Mouse (Mus musculus) heart, adult 2 months (tissue): ENCODE measurements around the gene Hic1. TPM values are rescaled to one million over a fixed set of nuclear protein-coding genes. Genes with fewer than 3 reads are reported as not detected.

ENCODE experiments used
- DNase-seq, 2 experiments: peaks; one replicate each; pipeline ENCODE4 v3.0.0; 2021
- H3K27ac ChIP-seq: fragments of 200-600 bp; 2 replicates; pipeline ENCODE4 v1.8.1; 2022
- H3K27me3 ChIP-seq: fragments of 200-500 bp; 2 replicates; pipeline ENCODE4 v1.6.1; 2012; ENCODE audit warnings: mild to moderate bottlenecking, low read length, inconsistent platforms, mixed read lengths; ENCODE audit not compliant: control insufficient read depth, insufficient read depth
- H3K36me3 ChIP-seq: fragments of 200-500 bp; 2 replicates; pipeline ENCODE4 v1.6.1; 2012; ENCODE audit warnings: low read length, inconsistent platforms; ENCODE audit not compliant: control insufficient read depth, insufficient read depth
- H3K4me1 ChIP-seq: fragments of 200-500 bp; 2 replicates; pipeline ENCODE4 v1.6.1; 2011; ENCODE audit warnings: low read length; ENCODE audit not compliant: control insufficient read depth, insufficient read depth
- H3K4me3 ChIP-seq: fragments of 200-600 bp; 2 replicates; pipeline ENCODE4 v1.8.1; 2022
- H3K79me2 ChIP-seq: fragments of 200-500 bp; replicated peaks from 2 replicates; pipeline ENCODE4 v1.6.1; 2012; ENCODE audit warnings: mild to moderate bottlenecking, inconsistent platforms, low read length, moderate library complexity, mixed read lengths; ENCODE audit not compliant: control insufficient read depth, insufficient read depth
- H3K9ac ChIP-seq: fragments of 200-500 bp; 2 replicates; pipeline ENCODE4 v1.6.1; 2012; ENCODE audit warnings: low read depth, mild to moderate bottlenecking, control low read depth, inconsistent platforms, low read length, mixed read lengths
- CTCF ChIP-seq: fragments of 200-600 bp; IDR thresholded peaks from 2 replicates; pipeline ENCODE4 v1.8.1; 2022; ENCODE audit warnings: antibody characterized with exemption, mild to moderate bottlenecking, moderate library complexity
- EP300 ChIP-seq: fragments of 200-500 bp; IDR thresholded peaks from 2 replicates; pipeline ENCODE4 v1.6.1; 2011; ENCODE audit warnings: low read depth, low read length, control low read depth; ENCODE audit not compliant: insufficient read depth
- POLR2A ChIP-seq: fragments of 200-500 bp; IDR thresholded peaks from 2 replicates; pipeline ENCODE4 v1.6.1; 2011; ENCODE audit warnings: mild to moderate bottlenecking, low read depth, low read length, control low read depth; ENCODE audit not compliant: insufficient read depth
- WGBS: fragments of 180-500 bp; shearing (Covaris S2); methylation state at CpG from one replicate; pipeline ENCODE4 v1.1.7; 2018; 5-methylcytosine and 5-hydroxymethylcytosine counted together
- intact Hi-C: fragments of 180-260 bp; cut with DNase I; formaldehyde crosslinking; loops from one replicate; pipeline ENCODE4 v1.15.1; 2025
- polyA plus RNA-seq: library from polyadenylated mRNA; depleted of rRNA; stranded (reverse); fragments of >200 nt; gene quantifications from 2 replicates; pipeline ENCODE4 v1.2.3, GENCODE M21; 2012
- total RNA-seq, 2 experiments: library from RNA; stranded (reverse); gene quantifications; 2 replicates each; pipeline ENCODE4 v1.2.3; 2021

Hic1 gene
- total and polyA plus RNA-seq, 3 experiments: 12.6 to 15.5 (median 13.6) TPM

- TF ChIP-seq EP300 (no peak), CTCF (no peak)
- Histone ChIP-seq H3K9ac (no peak overlapping the region), H3K27ac (no peak overlapping the region), H3K27me3 (no peaks in the 10 kb centered on the region), H3K4me3 (no peak overlapping the region), H3K79me2 (no peaks in the 10 kb centered on the region), H3K4me1 (no peaks in the 10 kb centered on the region; the same call in 1 of the 2 replicates), H3K36me3 (no peaks in the 10 kb centered on the region)
- 44% methylated on average over 8 of the region's 8 CpGs for WGBS
- intact Hi-C loops: no loop called here
- DNase-seq: no peak
Measured at GRCm38 (mm10) chr11:75201721-75202120, 32.4 kb upstream of the Hic1 start.

GRCm38 (mm10) chr11:75200935-75201334 is 31.6 kb upstream of the Hic1 start:
- TF ChIP-seq POLR2A (no peak), CTCF (no peak), EP300 (no peak)
- Histone ChIP-seq H3K4me3 (no peak overlapping the region), H3K36me3 (no peaks in the 10 kb centered on the region), H3K27ac (no peak overlapping the region), H3K4me1 (no peaks in the 10 kb centered on the region; the same call in 1 of the 2 replicates), H3K9ac (no peak overlapping the region), H3K27me3 (no peaks in the 10 kb centered on the region), H3K79me2 (no peaks in the 10 kb centered on the region)
- intact Hi-C loops: no loop called here
- DNase-seq: no peak
- 83% methylated on average over 12 of the region's 12 CpGs for WGBS

- H3K4me3 ChIP-seq: no peak overlapping the region
- H3K79me2 ChIP-seq: no peaks in the 10 kb centered on the region
- H3K4me1 ChIP-seq: no peaks in the 10 kb centered on the region; the same call in 1 of the 2 replicates
- no peak overlapping the region for H3K27ac ChIP-seq
- TF ChIP-seq POLR2A: no peak
- TF ChIP-seq EP300: no peak
- TF ChIP-seq CTCF: no peak
- H3K9ac ChIP-seq: no peak overlapping the region
- WGBS: 71% methylated on average over 5 of the region's 5 CpGs
- intact Hi-C loops: loop anchor here (10.0 kb wide), 1 partner anchor 205 kb away; no protein-coding TSS in a partner anchor
- H3K36me3 ChIP-seq: no peaks in the 10 kb centered on the region
- H3K27me3 ChIP-seq: no peaks in the 10 kb centered on the region
- DNase-seq: no peak
Measured at GRCm38 (mm10) chr11:75199951-75200350, 30.6 kb upstream of the Hic1 start.

GRCm38 (mm10) chr11:75198792-75199191 is 29.5 kb upstream of the Hic1 start:
- H3K79me2 ChIP-seq: no peaks in the 10 kb centered on the region
- H3K27ac ChIP-seq: no peak overlapping the region
- no peak overlapping the region for H3K4me3 ChIP-seq
- no peak overlapping the region for H3K9ac ChIP-seq
- no peak for DNase-seq
- WGBS: 62% methylated on average over 4 of the region's 4 CpGs
- H3K36me3 ChIP-seq: no peaks in the 10 kb centered on the region
- TF ChIP-seq POLR2A (no peak), CTCF (no peak), EP300 (no peak)
- H3K27me3 ChIP-seq: no peaks in the 10 kb centered on the region
- intact Hi-C loops: loop anchor here (10.0 kb wide), 1 partner anchor 206 kb away; no protein-coding TSS in a partner anchor
- no peaks in the 10 kb centered on the region; the same call in 1 of the 2 replicates for H3K4me1 ChIP-seq

GRCm38 (mm10) chr11:75197956-75198355 is 28.6 kb upstream of the Hic1 start:
- no peak for DNase-seq
- Histone ChIP-seq H3K9ac (no peak overlapping the region), H3K27me3 (peaks cover 1% of the 10 kb centered on the region; the same call in 1 of the 2 replicates), H3K27ac (no peak overlapping the region), H3K36me3 (no peaks in the 10 kb centered on the region), H3K4me3 (no peak overlapping the region), H3K4me1 (no peaks in the 10 kb centered on the region; the same call in 1 of the 2 replicates), H3K79me2 (no peaks in the 10 kb centered on the region)
- TF ChIP-seq POLR2A (no peak), EP300 (no peak), CTCF (no peak)
- intact Hi-C loops: loop anchor here (10.0 kb wide), 1 partner anchor 207 kb away; no protein-coding TSS in a partner anchor
- 59% methylated on average over 7 of the region's 7 CpGs for WGBS

- 70% methylated on average over 6 of the region's 6 CpGs for WGBS
- peaks cover 1% of the 10 kb centered on the region; the same call in 1 of the 2 replicates for H3K27me3 ChIP-seq
- no peak for TF ChIP-seq EP300
- TF ChIP-seq CTCF: no peak
- TF ChIP-seq POLR2A: no peak
- no peak overlapping the region for H3K27ac ChIP-seq
- intact Hi-C loops: loop anchor here (10.0 kb wide), 1 partner anchor 209 kb away; no protein-coding TSS in a partner anchor
- no peaks in the 10 kb centered on the region for H3K79me2 ChIP-seq
- H3K4me1 ChIP-seq: no peaks in the 10 kb centered on the region
- H3K36me3 ChIP-seq: no peaks in the 10 kb centered on the region
- no peak overlapping the region for H3K9ac ChIP-seq
- DNase-seq: no peak
- no peak overlapping the region for H3K4me3 ChIP-seq
Measured at GRCm38 (mm10) chr11:75196131-75196530, 26.8 kb upstream of the Hic1 start.
